Mouse (Mus musculus) adrenal gland, postnatal 14 days (tissue): ENCODE measurements around the gene Clec4b2. TPM values are rescaled to one million over a fixed set of nuclear protein-coding genes. Genes with fewer than 3 reads are reported as not detected.

Experiments
- total RNA-seq: library from RNA; stranded (reverse); gene quantifications from 2 replicates; pipeline ENCODE4 v1.2.3, GENCODE M21; 2021

Clec4b2 gene
- total RNA-seq, 1 experiment from 2014 or later, result not detected

Other genes with a start within 250 kb of the Clec4b2 start
- 2.9 and 3.9 TPM in 2 replicates for gene Clec4a3, start 220.4 kb upstream of the Clec4b2 start, total RNA-seq
- not detected in 2 replicates for gene Clec4a4, start 182.5 kb upstream of the Clec4b2 start, total RNA-seq
- not detected in 2 replicates for gene Clec4b1, start 122.9 kb upstream of the Clec4b2 start, total RNA-seq
- gene Clec4a2, start 66.5 kb upstream of the Clec4b2 start, total RNA-seq, result 3.7 and 4.0 TPM in 2 replicates
- gene Clec4n, start 57.0 kb downstream of the Clec4b2 start, total RNA-seq, result 1.6 and 3.4 TPM in 2 replicates
- 0.41 TPM in 1 of 2 replicates, not detected in the other for gene Clec4d, start 89.2 kb downstream of the Clec4b2 start, total RNA-seq
- gene Clec4e, start 117.0 kb downstream of the Clec4b2 start, total RNA-seq, result 0.15 and 0.60 TPM in 2 replicates
- gene Vmn2r19, start 135.4 kb downstream of the Clec4b2 start, total RNA-seq, result not detected in 2 replicates
- gene Vmn2r20, start 245.2 kb downstream of the Clec4b2 start, total RNA-seq, result not detected in 2 replicates